9 mouse cellular contexts compared by ENCODE assay signal in the genomic region with DNA sequence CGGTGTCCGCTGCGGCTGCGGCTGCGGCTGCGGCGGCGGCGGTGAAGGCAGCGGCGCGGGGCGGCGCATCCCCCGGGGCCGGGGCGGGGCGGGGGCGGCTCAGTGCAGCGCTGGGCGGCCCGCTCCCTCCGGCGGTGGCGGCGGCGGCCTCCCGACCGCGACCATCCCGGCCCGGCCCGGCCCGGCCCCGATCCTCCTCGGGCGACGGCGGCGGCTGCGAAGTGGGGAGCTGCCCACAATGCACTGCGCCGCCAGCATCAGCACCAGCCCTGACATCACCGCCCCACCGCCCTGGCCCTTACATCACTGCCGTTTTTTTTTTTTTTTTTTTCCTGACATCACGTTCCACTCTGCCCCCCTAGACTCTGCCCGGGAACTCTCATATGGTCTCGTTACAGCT. TPM values are rescaled to one million over a fixed set of nuclear protein-coding genes. Genes with fewer than 3 reads are reported as not detected.
DNase-seq lines count a peak whose midpoint lies in the region; ATAC-seq lines count a peak whose summit lies in the region.
"Had no signal": no experiment of that assay in that cellular context is flagged by ENCODE, and none has a peak within 500 bp of the region (broad histone marks: within the 10 kb centered on the region; RNA-seq: fewer than 3 reads in every experiment).

Gene Ttbk1, minus strand, starts transcription at position 245 of the 400 bp plus-strand sequence.

- H3K9ac ChIP-seq in heart, embryonic 16.5 days (ENCODE audit: low read length) = no peak within 1 kb of the TSS
- H3K9ac ChIP-seq in neural tube, embryonic 14.5 days (replicated peaks; ENCODE audit: low read depth, low read length) = peak within 1 kb of the TSS; percentile 95

- intact Hi-C loops in heart, postnatal 36 days (cut with DNase I) = no loop called here
- intact Hi-C loops in left cerebral cortex, postnatal 14 days (cut with DNase I) = no loop called here
- intact Hi-C loops in heart, postnatal 25 days (cut with DNase I) = no loop called here

- WGBS in heart, embryonic 16.5 days = 2% methylated on average over 32 of the region's 49 CpGs
- under 1% methylated on average over 9 of the region's 49 CpGs for WGBS in neural tube, embryonic 14.5 days

- no peak within 1 kb of the TSS for H3K27ac ChIP-seq in heart, embryonic 16.5 days (ENCODE audit: low read length)
- H3K27ac ChIP-seq in neural tube, embryonic 14.5 days (ENCODE audit: low read depth, low read length) = peak within 1 kb of the TSS; percentile 69

- H3K4me2 ChIP-seq in heart, embryonic 16.5 days (ENCODE audit: low read depth, low read length) = peak within 1 kb of the TSS; percentile 64
- H3K4me2 ChIP-seq in neural tube, embryonic 14.5 days (ENCODE audit: low read depth, low read length) = peak within 1 kb of the TSS; percentile 64

- H3K27me3 ChIP-seq in heart, embryonic 16.5 days (ENCODE audit: control insufficient read depth, insufficient read depth, low read length) = peaks cover 60% of the 10 kb centered on the region
- H3K27me3 ChIP-seq in neural tube, embryonic 14.5 days (ENCODE audit: control insufficient read depth, insufficient read depth, low read length) = no peaks in the 10 kb centered on the region

- ATAC-seq in heart, embryonic 16.5 days (replicated peaks; ENCODE audit: extremely low read depth, insufficient read depth, low FRiP score) = no peak
- peak; percentile 85 for ATAC-seq in neural tube, embryonic 14.5 days (ENCODE audit: low read depth)

- peaks cover 6% of the 10 kb centered on the region; the same call in 1 of the 2 replicates for H3K4me1 ChIP-seq in heart, embryonic 16.5 days (ENCODE audit: control insufficient read depth, insufficient read depth, low read length)
- peaks cover 32% of the 10 kb centered on the region for H3K4me1 ChIP-seq in neural tube, embryonic 14.5 days (ENCODE audit: control insufficient read depth, insufficient read depth, low read length)

- no peaks in the 10 kb centered on the region for H3K9me3 ChIP-seq in heart, embryonic 16.5 days (replicated peaks; ENCODE audit: control insufficient read depth, low read length)
- H3K9me3 ChIP-seq in neural tube, embryonic 14.5 days (ENCODE audit: control insufficient read depth, low read length) = no peaks in the 10 kb centered on the region

- H3K4me3 ChIP-seq in heart, embryonic 16.5 days (ENCODE audit: low read length) = peak within 1 kb of the TSS; percentile 47
- peak within 1 kb of the TSS; percentile 75 for H3K4me3 ChIP-seq in neural tube, embryonic 14.5 days (ENCODE audit: low read depth, low read length)

- DNase-seq in heart, postnatal 36 days = no peak
- DNase-seq in cerebellum, adult 11-12 months = peak; percentile 77
- DNase-seq in frontal cortex, adult 2 months (ENCODE audit: extremely low spot score in 1 of 2, low spot score in 1 of 2) = peak in 1 of 2 experiments; percentile 69
- DNase-seq in left cerebral cortex, postnatal 14 days (ENCODE audit: low spot score in 2 of 2) = peak; percentile 68 to 76
- no peak for DNase-seq in ovary, postnatal 10 days (ENCODE audit: low spot score)
- DNase-seq in heart, postnatal 25 days (ENCODE audit: low spot score) = no peak

- H3K36me3 ChIP-seq in heart, embryonic 16.5 days (ENCODE audit: control insufficient read depth, insufficient read depth) = no peaks in the 10 kb centered on the region
- no peaks in the 10 kb centered on the region for H3K36me3 ChIP-seq in neural tube, embryonic 14.5 days (ENCODE audit: control insufficient read depth, insufficient read depth, low read length)

RNA-seq across cellular contexts. Expression of gene Ttbk1, which starts in this region (rescaled TPM):
- 0.07 and 0.14 TPM in 2 replicates for polyA plus RNA-seq in heart, embryonic 16.5 days (2015; fragmentation: Nextera tagmentation; extraction: Ambion mirVana)
- total RNA-seq in heart, postnatal 36 days (2021) = under 1 TPM; 0.19 TPM
- polyA plus RNA-seq in frontal cortex, adult 2 months (2012; rRNA removed) = 46.3 and 50.1 TPM in 2 replicates
- 100 to 1,000 TPM; 135 to 142 TPM for total RNA-seq in left cerebral cortex, postnatal 14 days (2021)
- polyA plus RNA-seq in neural tube, embryonic 14.5 days (2014; fragmentation: Nextera tagmentation; extraction: Ambion mirVana) = 6.3 and 7.0 TPM in 2 replicates
- total RNA-seq in heart, postnatal 25 days (2021) = under 1 TPM; 0.20 to 0.34 TPM
- total RNA-seq: MEL had no signal

Comparison
In these comparisons a context has a peak if more than half of its experiments do, and no peak if none do; other contexts are left out.
1. RNA of gene Ttbk1 (total RNA-seq): 135 to 142 TPM in left cerebral cortex, postnatal 14 days; 0.20 to 0.34 TPM in heart, postnatal 25 days and 0.19 TPM in heart, postnatal 36 days; every median in the first group is over 100 times any median in the second.
2. DNase-seq: peak in cerebellum, adult 11-12 months (single experiment) and left cerebral cortex, postnatal 14 days (2 of 2); none in heart, postnatal 36 days (0 of 2), ovary, postnatal 10 days (single experiment) and heart, postnatal 25 days (single experiment).